Mouse (Mus musculus) neural tube, embryonic 10.5 days (tissue): ENCODE measurements around the gene Mnx1.
"Not testable (repeated sequence)": the region's sequence is repeated elsewhere in the genome, so short reads cannot be mapped to it uniquely, and the experiment has no call there.

Experiments
- DNase-seq: peaks from one replicate; pipeline ENCODE4 v3.0.0-alpha.2; 2017; ENCODE audit warnings: low spot score; ENCODE audit errors: extremely low spot score

Mnx1 gene

DNA sequence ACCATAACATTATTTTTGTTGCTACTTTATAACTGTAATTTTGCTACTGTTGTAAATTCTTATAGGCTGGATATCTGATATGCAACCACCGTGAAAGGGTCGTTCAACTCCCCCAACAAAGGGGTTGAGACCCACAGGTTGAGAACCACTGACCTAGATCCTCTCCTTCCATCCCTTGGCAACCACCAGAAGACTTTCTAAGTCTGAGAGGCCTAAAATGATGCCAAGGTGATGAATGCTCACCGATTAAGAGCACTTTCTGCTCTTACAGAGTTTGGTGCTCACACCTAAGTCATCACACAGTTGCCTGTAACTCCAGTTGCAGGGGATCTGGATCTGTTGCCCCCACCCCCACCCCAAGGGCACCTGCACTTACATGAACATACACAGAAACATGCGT is 8.8 kb downstream of the Mnx1 start:
- no peak for DNase-seq

DNA sequence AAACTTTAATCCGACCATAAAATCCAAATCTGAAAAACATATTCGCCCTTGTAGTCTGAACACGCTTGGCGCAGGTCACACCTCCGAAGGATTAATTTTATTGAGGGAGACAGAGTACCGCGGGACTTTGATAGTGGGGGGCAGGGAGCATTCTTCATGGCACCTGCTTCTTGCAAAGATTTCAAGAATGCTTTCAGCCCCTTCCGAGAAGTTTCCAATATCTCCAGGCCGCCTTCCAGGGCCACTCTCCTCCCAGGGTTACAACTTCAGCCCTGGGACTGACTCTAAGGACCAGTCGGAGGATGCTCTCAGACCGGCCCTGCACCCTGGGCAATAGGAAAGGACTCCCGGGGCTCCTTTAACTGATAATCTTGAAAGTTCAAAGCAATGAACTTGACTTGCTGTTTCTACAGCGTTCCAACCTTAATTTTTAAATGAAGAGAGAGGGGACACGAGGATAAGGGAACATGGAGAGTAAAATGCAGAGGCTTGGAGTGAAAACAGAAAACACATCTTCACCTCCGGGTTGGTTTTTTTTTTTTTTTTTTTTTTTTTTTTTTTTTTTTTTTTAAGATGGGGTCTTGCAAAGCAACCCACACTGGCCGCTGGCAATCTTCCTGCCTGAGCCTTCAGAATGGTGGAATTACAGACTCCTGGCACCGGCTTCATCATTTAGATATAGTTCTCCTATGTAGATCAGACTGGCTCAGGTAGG is 9.8 kb downstream of the Mnx1 start:
- DNase-seq: peak; percentile 42

- DNase-seq: peak; percentile 68
Measured at GRCm38 (mm10) chr5:29467489-29468350, 10.6 kb downstream of the Mnx1 start.

DNA sequence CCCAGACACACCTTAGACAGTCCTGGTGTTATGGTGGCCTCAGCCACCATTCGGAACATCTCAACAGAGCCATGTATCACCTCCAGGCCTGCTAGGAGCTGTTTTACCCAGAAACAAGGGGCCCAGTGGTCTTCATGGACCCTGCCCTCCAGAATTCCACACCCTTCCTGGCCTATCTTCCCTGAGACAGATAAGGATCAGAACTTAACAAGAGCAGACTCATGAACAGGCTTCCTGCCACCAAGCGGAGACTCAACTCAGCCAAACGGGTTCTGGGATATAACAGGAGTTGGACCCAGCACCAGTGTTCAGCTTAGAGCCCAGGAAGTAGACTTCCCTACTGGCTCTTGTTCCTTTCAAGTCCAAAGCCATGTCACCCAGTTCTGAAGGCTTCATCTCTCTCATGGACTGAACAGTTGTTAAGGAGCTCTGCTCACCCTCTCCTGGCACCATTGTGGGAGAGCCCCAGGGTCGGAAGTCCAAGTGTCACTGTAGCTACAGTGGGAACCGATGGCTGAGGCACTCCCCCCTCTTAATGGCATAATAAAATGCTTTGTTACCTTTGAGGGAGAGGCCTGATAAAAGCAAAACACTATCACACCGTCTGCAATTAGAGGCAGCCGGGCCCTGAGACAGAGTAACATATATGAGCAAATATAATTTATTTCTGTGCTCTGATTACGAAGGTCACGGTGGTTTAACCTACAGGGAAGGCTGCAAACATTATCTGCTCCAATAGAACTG is 15.2 kb downstream of the Mnx1 start:
- no peak for DNase-seq

DNA sequence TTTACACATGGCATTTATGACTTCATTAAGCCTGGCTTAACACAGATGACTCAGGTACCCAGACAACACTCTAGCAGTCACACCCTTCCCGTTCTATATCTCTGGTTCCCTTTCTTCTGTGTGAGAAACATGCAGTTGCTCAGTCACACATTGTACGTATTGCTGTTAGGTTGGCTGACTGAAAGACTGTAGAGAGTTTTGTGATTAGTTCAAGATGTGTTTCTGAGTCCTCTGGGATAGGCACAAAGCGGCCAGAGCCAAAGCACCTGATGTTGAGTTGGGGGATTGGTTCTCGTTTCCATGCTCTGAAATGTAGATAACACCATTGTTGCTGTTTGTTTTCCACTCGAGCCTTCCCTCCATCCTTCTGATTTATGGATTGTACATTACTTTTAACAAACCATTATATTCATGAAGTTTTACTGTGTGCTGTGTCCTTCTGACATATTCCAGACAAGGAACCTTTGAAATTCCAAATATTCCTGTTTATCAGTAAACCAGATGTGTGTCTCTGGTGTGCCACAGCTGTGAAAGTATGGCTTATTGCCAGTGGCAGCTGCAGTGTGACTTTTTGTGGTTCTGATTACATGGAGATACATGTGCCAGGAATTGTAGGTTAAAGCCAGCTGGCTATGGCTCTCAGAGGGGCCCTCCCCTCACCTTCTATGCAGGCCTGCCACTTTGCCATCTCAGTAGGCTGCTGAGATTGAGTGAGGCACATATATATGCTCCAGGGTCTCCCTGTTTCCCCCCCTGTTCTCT is 21.2 kb downstream of the Mnx1 start:
- DNase-seq: no peak

GRCm38 (mm10) chr5:29452352-29452751 is 25.9 kb downstream of the Mnx1 start:
- peak; percentile 9 for DNase-seq

DNA sequence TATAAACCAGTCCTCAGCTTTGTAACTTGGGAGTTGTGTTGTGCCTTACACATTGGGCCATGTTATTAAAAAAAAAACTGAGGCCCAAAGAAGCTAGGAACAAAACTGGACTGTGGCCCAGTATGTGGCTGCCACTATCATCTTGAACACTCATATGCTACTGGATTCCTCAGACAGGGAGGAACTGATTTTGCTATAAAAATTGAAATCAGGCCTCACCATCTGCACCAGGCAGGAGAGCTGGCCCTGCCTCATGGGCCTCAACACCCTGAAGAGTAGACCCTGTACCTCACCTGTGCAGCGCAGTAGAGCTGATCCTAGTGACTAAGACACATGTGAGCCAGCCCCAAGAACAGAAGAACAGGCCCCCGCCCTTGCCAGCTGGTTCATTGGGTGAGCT is 33.0 kb downstream of the Mnx1 start:
- no peak for DNase-seq

DNA sequence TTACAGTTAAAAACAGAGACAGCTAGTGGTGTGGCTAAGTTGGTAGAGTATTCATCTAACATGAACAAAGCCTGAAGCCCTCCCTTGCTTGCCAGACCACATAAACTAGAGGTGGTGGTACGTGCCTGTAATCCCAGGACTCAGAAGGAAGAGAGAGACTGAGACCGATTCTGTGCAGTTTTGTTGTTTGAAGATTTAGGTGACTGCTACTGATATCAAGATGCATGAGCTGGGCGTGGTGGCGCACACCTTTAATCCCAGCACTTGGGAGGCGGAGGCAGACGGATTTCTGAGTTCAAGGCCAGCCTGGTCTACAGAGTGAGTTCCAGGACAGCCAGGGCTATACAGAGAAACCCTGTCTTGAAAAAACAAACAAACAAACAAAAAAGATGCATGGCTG is 41.5 kb downstream of the Mnx1 start:
- not testable (repeated sequence) for DNase-seq

DNA sequence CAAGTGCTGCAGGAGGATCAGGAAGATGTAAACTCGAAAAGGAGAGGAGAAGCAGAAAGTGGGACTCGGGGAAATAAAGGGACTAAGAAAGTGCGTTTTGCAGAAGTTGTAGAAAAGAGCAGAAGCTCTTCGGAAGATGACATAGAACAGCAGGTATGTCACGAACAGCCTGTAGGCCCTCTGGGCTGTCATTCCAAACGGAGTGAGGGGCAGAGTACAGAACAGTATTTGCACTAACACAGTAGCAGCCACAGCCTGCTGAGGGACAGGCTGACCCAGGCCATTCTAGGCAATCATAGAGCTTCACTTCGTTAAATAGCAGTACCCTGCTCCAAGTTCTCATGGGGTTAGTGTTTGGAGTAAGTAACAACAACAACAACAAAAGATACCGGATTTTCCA is 42.8 kb downstream of the Mnx1 start:
- DNase-seq: no peak

GRCm38 (mm10) chr5:29434872-29435358 is 43.4 kb downstream of the Mnx1 start:
- DNase-seq: no peak

DNA sequence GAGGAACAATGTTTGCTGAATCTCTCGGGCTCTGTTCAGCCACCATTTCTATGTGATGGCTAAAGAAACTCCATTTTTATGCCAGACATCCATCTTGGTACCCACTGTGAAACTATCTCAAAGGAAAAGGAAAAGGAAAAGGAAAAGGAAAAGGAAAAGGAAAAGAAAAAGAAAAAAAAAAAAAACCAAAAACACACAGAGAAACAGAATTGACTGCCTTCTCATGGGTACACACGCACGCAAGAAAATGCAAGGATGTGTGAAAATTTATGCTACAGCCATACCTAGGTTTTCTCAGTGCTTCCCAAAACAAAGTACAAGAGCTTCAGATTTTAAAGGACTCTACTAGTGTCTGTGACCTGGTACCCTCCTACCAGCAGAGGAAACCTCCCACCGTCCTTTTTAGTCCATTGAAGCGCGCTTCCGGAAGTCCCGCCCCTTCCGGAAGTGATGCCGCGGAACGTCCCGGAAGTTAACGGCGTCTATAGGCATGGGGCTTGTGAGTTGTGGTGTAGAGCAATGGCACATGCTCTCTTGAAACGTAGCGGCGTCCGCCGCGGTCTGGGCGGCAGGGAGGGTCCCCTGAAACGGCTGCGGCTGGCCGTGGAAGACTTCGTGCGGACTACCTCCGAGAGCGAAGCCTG is 43.9 kb downstream of the Mnx1 start, which contains the start of gene Nom1:
Gene Nom1, plus strand, starts transcription at position 437 of the 644 bp plus-strand sequence.
- DNase-seq: peak; percentile 91

DNA sequence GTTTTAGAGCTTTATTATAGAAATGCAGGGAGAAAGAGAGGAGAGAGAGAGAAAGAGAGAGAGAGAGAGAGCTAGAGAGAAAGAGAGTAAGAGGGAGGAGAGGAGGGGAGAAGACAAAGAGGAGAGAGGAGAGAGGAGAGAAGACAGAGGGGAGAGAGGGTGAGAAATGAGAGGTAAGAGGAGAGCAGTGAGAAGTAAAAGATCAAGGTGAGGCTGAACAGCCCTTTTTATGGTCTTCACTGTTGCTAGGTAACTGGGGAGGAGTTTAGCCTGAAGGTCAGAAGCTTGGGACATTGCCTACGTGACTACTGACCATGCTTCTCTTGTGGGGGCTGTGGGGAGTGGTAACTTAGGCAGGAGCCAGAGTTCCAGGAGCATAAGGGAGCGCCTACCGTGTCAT is 54.9 kb downstream of the Mnx1 start:
- DNase-seq: not testable (repeated sequence)
